Mouse (Mus musculus): ENCODE measurements around the gene Rab40c. TPM values are rescaled to one million over a fixed set of nuclear protein-coding genes. Genes with fewer than 3 reads are reported as not detected.

Rab40c gene
- polyA plus RNA-seq, 1 experiment: 74.6 TPM

DNA sequence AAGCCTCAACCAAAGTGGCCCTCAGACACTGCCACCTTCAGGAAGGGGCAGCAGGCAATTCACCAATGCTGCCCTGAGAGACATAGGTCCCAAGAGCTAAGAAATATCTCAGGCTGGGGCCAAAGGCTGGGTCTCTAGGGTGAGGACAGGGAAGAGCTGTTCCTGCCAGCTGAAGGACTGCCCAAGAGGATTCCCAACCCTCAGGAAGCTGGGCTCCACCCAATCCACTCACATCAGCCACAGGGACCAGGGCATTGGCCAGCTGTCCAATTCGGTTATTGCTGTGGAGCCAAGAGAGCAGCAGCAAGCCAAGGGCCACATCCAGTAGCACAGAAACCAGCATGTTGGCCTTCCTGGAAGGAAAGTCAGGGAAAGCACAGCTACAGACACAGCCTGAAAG, 15.0 kb upstream of the Rab40c start:
- Histone ChIP-seq H3K27ac (ENCODE audit: insufficient read depth, low read length) (no peak overlapping the region), H3K27me3 (ENCODE audit: control insufficient read depth, insufficient read depth, low read length) (no peaks in the 10 kb centered on the region; the same call in 1 of the 2 replicates), H3K4me3 (replicated peaks; ENCODE audit: insufficient read depth, low read depth, low read length) (no peak overlapping the region), H3K4me1 (ENCODE audit: control insufficient read depth, insufficient read depth, low read length) (no peaks in the 10 kb centered on the region)
- no peak for DNase-seq
- WGBS: 14% methylated on average over 1 of the region's 1 CpGs
- TF ChIP-seq POLR2A (IDR thresholded peaks at IDR 0.05; ENCODE audit: borderline replicate concordance, insufficient read depth, low read length): no peak
- no peak for TF ChIP-seq CTCF (IDR thresholded peaks at IDR 0.05; ENCODE audit: borderline replicate concordance, insufficient read depth, low read depth, low read length)

DNA sequence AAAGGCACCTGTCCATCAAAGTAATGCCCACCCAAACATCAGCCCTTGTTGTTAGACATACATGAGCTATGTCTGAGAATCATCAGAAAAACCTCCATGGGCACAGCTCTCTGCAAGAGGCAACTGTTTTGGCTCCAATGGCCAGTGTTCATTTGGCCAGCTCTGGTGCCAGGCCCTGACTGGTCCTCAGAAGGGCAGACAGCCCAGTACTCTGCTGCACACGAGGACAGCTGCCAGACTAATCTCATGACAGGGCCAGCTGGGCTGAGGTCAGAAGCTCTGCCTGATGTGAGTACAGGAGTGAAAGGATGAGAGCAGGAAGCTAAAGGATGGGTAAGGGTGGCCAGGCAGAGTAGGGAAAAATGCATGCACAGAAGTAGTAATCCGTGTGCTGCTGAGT, 5.8 kb upstream of the Rab40c start:
- peak in 1 of 2 experiments; percentile 65 for DNase-seq
- H3K27me3 ChIP-seq (ENCODE audit: control insufficient read depth, insufficient read depth, low read length): no peaks in the 10 kb centered on the region
- 7% methylated on average over 2 of the region's 2 CpGs for WGBS
- H3K4me3 ChIP-seq (replicated peaks; ENCODE audit: insufficient read depth, low read depth, low read length): no peak overlapping the region
- TF ChIP-seq CTCF (IDR thresholded peaks at IDR 0.05; ENCODE audit: borderline replicate concordance, insufficient read depth, low read depth, low read length) (no peak), POLR2A (IDR thresholded peaks at IDR 0.05; ENCODE audit: borderline replicate concordance, insufficient read depth, low read length) (no peak)
- peak overlapping the region; percentile 55 for H3K27ac ChIP-seq (ENCODE audit: insufficient read depth, low read length)
- 0 out of 2 replicates have a peak, but pooled peaks cover 6% of the 10 kb centered on the region for H3K4me1 ChIP-seq (ENCODE audit: control insufficient read depth, insufficient read depth, low read length)

DNA sequence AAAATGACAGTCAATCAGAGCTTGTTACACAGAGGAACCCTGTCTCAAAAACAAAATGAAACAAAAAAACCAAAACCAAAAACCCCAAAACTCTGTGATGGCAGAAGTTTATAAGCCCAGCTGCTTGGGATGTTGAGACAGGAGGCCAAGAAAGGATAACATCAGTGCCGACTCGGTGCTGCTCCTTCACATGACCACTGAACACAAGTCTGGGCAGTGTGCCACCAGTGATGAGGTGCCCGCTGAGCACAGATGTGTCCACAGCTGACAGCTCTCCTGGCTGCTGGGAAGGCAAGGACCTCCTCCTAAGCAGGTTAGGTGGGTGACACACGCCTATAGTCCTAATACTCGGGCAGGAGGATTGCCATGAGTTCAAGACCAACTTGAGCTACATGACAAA, 2.6 kb upstream of the Rab40c start:
- WGBS: 18% methylated on average over 5 of the region's 5 CpGs
- no peak overlapping the region for H3K27ac ChIP-seq (ENCODE audit: insufficient read depth, low read length)
- no peak for DNase-seq
- no peak for TF ChIP-seq CTCF (IDR thresholded peaks at IDR 0.05; ENCODE audit: borderline replicate concordance, insufficient read depth, low read depth, low read length)
- no peak for TF ChIP-seq POLR2A (IDR thresholded peaks at IDR 0.05; ENCODE audit: borderline replicate concordance, insufficient read depth, low read length)
- no peak overlapping the region for H3K4me3 ChIP-seq (replicated peaks; ENCODE audit: insufficient read depth, low read depth, low read length)
- peaks cover 12% of the 10 kb centered on the region for H3K4me1 ChIP-seq (ENCODE audit: control insufficient read depth, insufficient read depth, low read length)
- no peaks in the 10 kb centered on the region for H3K27me3 ChIP-seq (ENCODE audit: control insufficient read depth, insufficient read depth, low read length)

DNA sequence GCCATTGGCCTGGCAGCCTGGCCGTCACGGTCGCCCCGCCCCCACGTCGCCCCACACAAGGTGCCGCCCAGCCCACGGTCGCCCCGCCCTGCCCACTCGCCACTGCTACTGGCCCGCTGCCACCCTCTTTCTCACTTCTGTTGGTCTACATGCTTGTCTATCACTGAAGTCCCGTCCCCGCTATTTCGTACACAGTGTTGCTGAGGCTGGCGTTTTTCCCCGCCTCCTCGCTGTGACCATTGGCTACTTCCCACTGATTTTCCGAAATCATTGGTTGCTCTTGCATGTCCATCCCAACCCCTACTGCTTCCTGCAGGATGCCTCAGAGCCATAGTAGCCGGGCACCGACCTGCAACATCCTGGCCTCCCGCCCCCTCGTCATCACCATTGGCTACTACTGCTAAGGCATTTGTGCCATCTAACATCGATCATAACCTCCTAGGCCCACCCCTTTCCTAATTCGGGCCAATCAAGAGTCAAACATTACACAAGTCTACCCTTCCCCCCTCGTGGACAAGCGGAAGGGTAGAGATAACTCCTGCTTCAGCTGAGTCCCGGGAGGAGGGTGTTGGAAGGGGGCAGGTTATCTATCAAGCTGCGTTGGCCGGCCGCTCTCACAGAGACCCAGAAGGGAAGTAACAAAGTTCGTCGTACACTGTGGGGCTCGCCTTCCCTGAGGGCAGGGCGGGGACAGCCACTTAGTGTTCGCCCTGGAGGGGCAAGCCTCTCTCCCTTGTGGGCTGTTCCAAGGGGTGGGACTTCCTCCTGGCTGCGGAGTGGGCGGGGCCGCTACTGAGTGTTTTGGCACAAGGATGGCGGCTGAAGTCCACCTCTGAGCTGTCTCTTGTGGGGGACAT, 487 bp upstream of the Rab40c start:
- Histone ChIP-seq H3K4me3 (replicated peaks; ENCODE audit: insufficient read depth, low read depth, low read length) (peak overlapping the region; percentile 82), H3K27ac (ENCODE audit: insufficient read depth, low read length) (peak overlapping the region; percentile 85), H3K27me3 (ENCODE audit: control insufficient read depth, insufficient read depth, low read length) (no peaks in the 10 kb centered on the region), H3K4me1 (ENCODE audit: control insufficient read depth, insufficient read depth, low read length) (peaks cover 10% of the 10 kb centered on the region)
- under 1% methylated on average over 40 of the region's 40 CpGs for whole genome bisulfite sequencing
- TF ChIP-seq POLR2A (IDR thresholded peaks at IDR 0.05; ENCODE audit: borderline replicate concordance, insufficient read depth, low read length): peak; percentile 68; the same call in 1 of the 2 replicates
- TF ChIP-seq CTCF (IDR thresholded peaks at IDR 0.05; ENCODE audit: borderline replicate concordance, insufficient read depth, low read depth, low read length): no peak
- peak; percentile 100 for DNase-seq

DNA sequence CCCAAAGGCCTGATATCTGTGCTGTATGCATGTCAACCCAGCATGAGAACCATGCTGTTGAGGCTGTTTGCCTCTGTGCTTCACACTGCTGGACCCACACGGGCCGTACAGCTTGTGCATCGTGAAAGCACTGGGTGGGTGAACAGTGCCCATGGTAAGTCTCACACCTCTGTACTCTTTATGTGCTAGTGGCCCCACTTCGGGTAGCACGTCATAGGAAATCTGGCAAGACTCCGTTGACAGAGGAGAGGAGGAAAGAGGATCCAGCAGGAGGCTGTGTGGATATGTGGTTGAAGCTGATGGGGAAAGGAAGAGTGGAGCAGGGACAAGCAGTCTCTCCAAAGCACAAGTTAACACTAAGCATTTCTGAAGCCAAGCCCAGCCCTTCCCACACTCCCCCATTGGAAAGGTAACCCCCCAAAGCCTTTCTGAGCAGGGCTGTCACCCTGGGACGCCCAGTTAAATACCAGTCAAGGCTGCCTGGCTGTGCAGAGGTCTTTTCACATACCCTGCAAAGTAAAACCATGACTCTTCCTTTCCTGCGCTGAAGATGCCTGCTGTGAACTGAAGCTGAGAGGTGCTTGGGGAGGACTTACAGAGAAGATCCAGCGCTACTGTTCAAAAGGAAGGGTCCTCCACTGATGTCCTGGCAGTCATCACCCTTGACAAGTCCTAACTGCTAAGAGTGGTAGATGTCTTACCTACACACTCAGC, 1.3 kb downstream of the Rab40c start:
- H3K4me1 ChIP-seq (ENCODE audit: control insufficient read depth, insufficient read depth, low read length): peaks cover 27% of the 10 kb centered on the region
- no peak for DNase-seq
- WGBS: 31% methylated on average over 9 of the region's 9 CpGs
- H3K27me3 ChIP-seq (ENCODE audit: control insufficient read depth, insufficient read depth, low read length): no peaks in the 10 kb centered on the region
- peak overlapping the region; percentile 90 for H3K4me3 ChIP-seq (replicated peaks; ENCODE audit: insufficient read depth, low read depth, low read length)
- H3K27ac ChIP-seq (ENCODE audit: insufficient read depth, low read length): no peak overlapping the region; the same call in 1 of the 2 replicates
- TF ChIP-seq CTCF (IDR thresholded peaks at IDR 0.05; ENCODE audit: borderline replicate concordance, insufficient read depth, low read depth, low read length) (no peak), POLR2A (IDR thresholded peaks at IDR 0.05; ENCODE audit: borderline replicate concordance, insufficient read depth, low read length) (no peak)

DNA sequence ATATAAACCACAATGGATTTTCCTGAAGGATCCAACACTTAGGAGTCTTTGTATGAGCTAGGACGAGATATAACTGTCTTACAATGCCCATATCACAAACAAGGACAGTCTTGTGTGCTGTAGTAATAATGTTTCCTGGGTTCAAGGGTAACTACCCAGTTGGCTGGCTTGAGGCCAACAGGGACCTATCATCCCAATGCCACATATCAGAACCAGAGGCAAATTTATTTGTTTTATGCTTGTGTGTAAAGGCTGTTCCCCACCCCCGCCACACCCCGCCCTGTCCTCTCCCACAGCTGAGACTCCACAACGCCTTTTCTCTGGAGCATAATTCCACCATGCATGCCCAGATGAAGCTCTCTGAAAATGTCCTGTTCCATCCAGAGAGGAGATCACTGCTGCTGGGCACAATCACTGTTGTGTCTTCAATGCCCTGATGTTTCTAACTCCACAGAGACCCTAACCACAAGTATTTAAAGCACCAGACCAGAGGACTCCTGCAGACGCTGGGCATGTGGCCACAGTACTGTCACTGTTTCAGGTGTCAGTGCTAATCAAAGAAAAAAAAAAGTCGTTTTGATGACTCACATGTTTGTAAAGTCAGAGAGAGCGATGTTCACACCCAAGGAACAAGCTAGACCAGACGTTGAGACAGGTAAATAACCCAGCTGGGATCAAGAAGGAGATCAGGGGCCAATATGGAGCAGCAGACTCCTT, 2.4 kb downstream of the Rab40c start:
- Histone ChIP-seq H3K27me3 (ENCODE audit: control insufficient read depth, insufficient read depth, low read length) (no peaks in the 10 kb centered on the region), H3K4me3 (replicated peaks; ENCODE audit: insufficient read depth, low read depth, low read length) (peak overlapping the region; percentile 90), H3K4me1 (ENCODE audit: control insufficient read depth, insufficient read depth, low read length) (peaks cover 34% of the 10 kb centered on the region), H3K27ac (ENCODE audit: insufficient read depth, low read length) (peak overlapping the region; percentile 28; the same call in 1 of the 2 replicates)
- no peak for DNase-seq
- WGBS: 48% methylated on average over 8 of the region's 8 CpGs
- no peak for TF ChIP-seq POLR2A (IDR thresholded peaks at IDR 0.05; ENCODE audit: borderline replicate concordance, insufficient read depth, low read length)
- no peak for TF ChIP-seq CTCF (IDR thresholded peaks at IDR 0.05; ENCODE audit: borderline replicate concordance, insufficient read depth, low read depth, low read length)

DNA sequence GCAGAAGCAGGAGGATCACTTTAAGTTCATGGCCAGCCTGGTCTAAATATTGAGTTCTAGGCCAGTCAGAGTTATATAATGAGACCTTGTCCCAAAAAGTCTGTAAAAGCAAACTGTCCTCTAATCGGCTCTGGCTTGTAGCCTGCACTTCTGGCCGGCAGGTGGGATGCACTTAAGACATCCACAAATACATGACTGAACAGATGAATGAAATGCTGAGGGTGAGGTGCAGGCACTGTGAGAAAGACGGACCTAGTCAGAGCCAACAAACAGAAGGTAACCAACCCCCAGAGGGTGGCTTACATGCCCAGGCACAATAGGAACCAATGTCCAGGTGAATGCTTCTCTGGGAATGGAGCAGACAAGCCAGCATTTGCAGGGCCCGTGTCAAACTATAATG, 5.2 kb downstream of the Rab40c start:
- DNase-seq: peak; percentile 55 to 57
- TF ChIP-seq POLR2A (IDR thresholded peaks at IDR 0.05; ENCODE audit: borderline replicate concordance, insufficient read depth, low read length) (no peak), CTCF (IDR thresholded peaks at IDR 0.05; ENCODE audit: borderline replicate concordance, insufficient read depth, low read depth, low read length) (no peak)
- no peaks in the 10 kb centered on the region for H3K27me3 ChIP-seq (ENCODE audit: control insufficient read depth, insufficient read depth, low read length)
- peaks cover 42% of the 10 kb centered on the region for H3K4me1 ChIP-seq (ENCODE audit: control insufficient read depth, insufficient read depth, low read length)
- peak overlapping the region; percentile 62 for H3K27ac ChIP-seq (ENCODE audit: insufficient read depth, low read length)
- WGBS: 4% methylated on average over 4 of the region's 4 CpGs
- no peak overlapping the region for H3K4me3 ChIP-seq (replicated peaks; ENCODE audit: insufficient read depth, low read depth, low read length)
